Mouse (Mus musculus) CH12.LX (cell line): ENCODE data around the gene Cyp4f16.

Experiments used
- CTCF ChIP-seq, 2 experiments: IDR thresholded peaks in 1 of 2; conservative IDR thresholded peaks in 1 of 2; 2 replicates each; pipeline ENCODE4 v1.5.1; 2011 to 2012; ENCODE audit warnings: low read depth in 2 of 2, low read length in 2 of 2, improper control_type of control experiment in 1 of 2, inconsistent platforms in 1 of 2, mild to moderate bottlenecking in 1 of 2, moderate library complexity in 1 of 2
- EP300 ChIP-seq: IDR thresholded peaks from 2 replicates; pipeline ENCODE4 v1.6.1; 2011; ENCODE audit warnings: low read length, improper control_type of control experiment
- GABPA ChIP-seq: IDR thresholded peaks from 2 replicates; pipeline ENCODE4 v1.6.1; 2012; ENCODE audit warnings: low read depth, low read length, improper control_type of control experiment, inconsistent platforms; ENCODE audit not compliant: insufficient replicate concordance
- HCFC1 ChIP-seq: IDR thresholded peaks from 2 replicates; pipeline ENCODE4 v1.6.1; 2012; ENCODE audit warnings: low read depth, mild to moderate bottlenecking, inconsistent platforms, low read length, improper control_type of control experiment
- JUN ChIP-seq: IDR thresholded peaks from 2 replicates; pipeline ENCODE4 v1.6.1; 2011; ENCODE audit warnings: low read depth, mild to moderate bottlenecking, low read length, improper control_type of control experiment, moderate library complexity; ENCODE audit not compliant: insufficient read depth
- KAT2A ChIP-seq: IDR thresholded peaks from 2 replicates; pipeline ENCODE4 v1.6.1; 2012; ENCODE audit warnings: low read length, improper control_type of control experiment, inconsistent platforms; ENCODE audit not compliant: insufficient replicate concordance
- MAFK ChIP-seq: IDR thresholded peaks from 2 replicates; pipeline ENCODE4 v1.6.1; 2011; ENCODE audit warnings: low read length, improper control_type of control experiment; ENCODE audit not compliant: insufficient replicate concordance
- MAX ChIP-seq: IDR thresholded peaks from 2 replicates; pipeline ENCODE4 v1.6.1; 2011; ENCODE audit warnings: low read length, improper control_type of control experiment
- MYC ChIP-seq: IDR thresholded peaks from 2 replicates; pipeline ENCODE4 v1.6.1; 2011; ENCODE audit warnings: low read depth, mild to moderate bottlenecking, improper control_type of control experiment, low read length
- NRF1 ChIP-seq: IDR thresholded peaks from 2 replicates; pipeline ENCODE4 v1.6.1; 2014; ENCODE audit warnings: low read depth, mild to moderate bottlenecking, inconsistent platforms, low read length, improper control_type of control experiment, moderate library complexity
- PAX5 ChIP-seq: IDR thresholded peaks from 2 replicates; pipeline ENCODE4 v1.6.1; 2012; ENCODE audit warnings: low read length, inconsistent platforms, mixed read lengths
- POLR2A ChIP-seq: IDR thresholded peaks from 2 replicates; pipeline ENCODE4 v1.6.1; 2011; ENCODE audit warnings: low read depth, mild to moderate bottlenecking, improper control_type of control experiment, low read length
- RCOR1 ChIP-seq: conservative IDR thresholded peaks from 2 replicates; pipeline ENCODE4 v1.6.1; 2012; ENCODE audit warnings: low read depth, mild to moderate bottlenecking, inconsistent platforms, low read length, improper control_type of control experiment

DNA sequence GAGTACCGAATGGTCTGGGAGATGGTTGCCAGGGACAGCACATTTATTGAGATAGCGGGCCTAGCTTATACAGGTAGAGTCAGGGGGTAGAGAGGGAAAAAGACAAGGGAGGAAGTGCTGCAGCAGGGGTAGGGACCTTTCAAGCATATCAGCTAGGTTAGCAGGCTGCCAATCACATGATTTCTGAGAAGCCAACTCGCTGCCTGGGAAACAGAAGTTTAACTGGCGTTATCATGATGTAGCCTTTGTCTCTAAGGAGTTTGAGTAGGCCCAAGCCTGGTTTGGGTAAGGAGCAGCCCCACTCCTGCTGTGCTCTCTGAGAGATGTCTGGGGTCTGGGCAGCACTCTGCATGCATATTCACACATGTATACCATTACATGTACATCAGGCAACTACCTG lies 14.0 kb upstream of the Cyp4f16 start:
- TF ChIP-seq PAX5: no peak
- TF ChIP-seq MAX: no peak
- TF ChIP-seq JUN: no peak
- TF ChIP-seq RCOR1: no peak
- TF ChIP-seq CTCF (conservative IDR thresholded peaks at IDR 0.05 in 1 of 2, IDR thresholded peaks at IDR 0.05 in 1 of 2; ENCODE audit: low read depth in 2 of 2, low read length in 2 of 2): no peak
- TF ChIP-seq KAT2A: no peak
- no peak for TF ChIP-seq EP300
- TF ChIP-seq NRF1: no peak
- TF ChIP-seq MAFK: no peak
- no peak for TF ChIP-seq GABPA
- TF ChIP-seq POLR2A: no peak
- no peak for TF ChIP-seq MYC
- no peak for TF ChIP-seq HCFC1
